Mouse (Mus musculus): Measurements from ENCODE around the gene Mef2d.

GRCm38 (mm10) chr3:88200972-88201330 lies 58.8 kb downstream of the Mef2d start:
- TF ChIP-seq GATA1 (IDR thresholded peaks at IDR 0.05; ENCODE audit: borderline replicate concordance, low read length) = no peak
- TF ChIP-seq FLI1 (IDR thresholded peaks at IDR 0.05; ENCODE audit: low read length) = no peak
